Mouse (Mus musculus): Measurements from ENCODE around the gene Olfr1089.

- no peak for TF ChIP-seq CTCF (conservative IDR thresholded peaks at IDR 0.05 in 1 of 2, IDR thresholded peaks at IDR 0.05 in 1 of 2; ENCODE audit: low read depth in 2 of 2, low read length in 2 of 2)
- TF ChIP-seq EP300 (IDR thresholded peaks at IDR 0.05; ENCODE audit: low read length) = no peak
- no peak for TF ChIP-seq MAZ (IDR thresholded peaks at IDR 0.05; ENCODE audit: low read depth, low read length)
- no peak for TF ChIP-seq USF1 (IDR thresholded peaks at IDR 0.05; ENCODE audit: low read depth, low read length)
- no peak for TF ChIP-seq UBTF (IDR thresholded peaks at IDR 0.05; ENCODE audit: low read depth, low read length)
- TF ChIP-seq POLR2A (IDR thresholded peaks at IDR 0.05; ENCODE audit: low read depth, low read length) = no peak
Observed at GRCm38 (mm10) chr2:86758893-86759292, 25.4 kb upstream of the Olfr1089 start, which contains the start of gene Olfr1090.
